Mouse (Mus musculus) MEL (cell line): ENCODE data around the gene Daam1.

Experiments used
- E2F4 ChIP-seq: IDR thresholded peaks from 2 replicates; pipeline ENCODE4 v1.6.1; 2011; ENCODE audit warnings: low read depth, low read length, improper control_type of control experiment, borderline replicate concordance
- ELF1 ChIP-seq: IDR thresholded peaks from 2 replicates; pipeline ENCODE4 v1.6.1; 2014; ENCODE audit warnings: low read depth, mild to moderate bottlenecking, inconsistent platforms, low read length, improper control_type of control experiment, moderate library complexity
- HCFC1 ChIP-seq: IDR thresholded peaks from 2 replicates; pipeline ENCODE4 v1.6.1; 2012; ENCODE audit warnings: low read depth, mild to moderate bottlenecking, inconsistent platforms, low read length, improper control_type of control experiment, moderate library complexity
- MEF2A ChIP-seq: IDR thresholded peaks from 2 replicates; pipeline ENCODE4 v1.6.1; 2014; ENCODE audit warnings: low read depth, mild to moderate bottlenecking, inconsistent platforms, low read length, improper control_type of control experiment; ENCODE audit not compliant: poor library complexity, insufficient replicate concordance, severe bottlenecking; ENCODE audit errors: extremely low read depth
- NELFE ChIP-seq: IDR thresholded peaks from 2 replicates; pipeline ENCODE4 v1.6.1; 2011; ENCODE audit warnings: low read depth, low read length, improper control_type of control experiment
- POLR2A ChIP-seq, 2 experiments: IDR thresholded peaks; 2 replicates each; pipeline ENCODE4 v1.6.1; 2011 to 2012; ENCODE audit warnings: low read length in 2 of 2, mild to moderate bottlenecking in 2 of 2, control low read depth in 1 of 2, improper control_type of control experiment in 1 of 2, low read depth in 1 of 2, moderate library complexity in 1 of 2; ENCODE audit not compliant: control insufficient read depth in 1 of 2, insufficient read depth in 1 of 2, poor library complexity in 1 of 2
- POLR2AphosphoS5 ChIP-seq: IDR thresholded peaks from 2 replicates; pipeline ENCODE4 v1.6.1; 2012; ENCODE audit warnings: low read depth, borderline replicate concordance, mild to moderate bottlenecking, inconsistent platforms, low read length, moderate library complexity, mixed read lengths
- RAD21 ChIP-seq: IDR thresholded peaks from 2 replicates; pipeline ENCODE4 v1.6.1; 2011; ENCODE audit warnings: mild to moderate bottlenecking, low read depth, low read length, improper control_type of control experiment
- SIN3A ChIP-seq: IDR thresholded peaks from 2 replicates; pipeline ENCODE4 v1.6.1; 2012; ENCODE audit warnings: low read length, improper control_type of control experiment, inconsistent platforms
- TAL1 ChIP-seq: IDR thresholded peaks from 2 replicates; pipeline ENCODE4 v1.6.1; 2012; ENCODE audit warnings: mild to moderate bottlenecking, inconsistent platforms, low read length, moderate library complexity, mixed read lengths
- USF1 ChIP-seq: IDR thresholded peaks from 2 replicates; pipeline ENCODE4 v1.6.1; 2014; ENCODE audit warnings: low read depth, mild to moderate bottlenecking, inconsistent platforms, low read length, improper control_type of control experiment, moderate library complexity
- ZC3H11A ChIP-seq: IDR thresholded peaks from 2 replicates; pipeline ENCODE4 v1.6.1; 2012; ENCODE audit warnings: low read depth, mild to moderate bottlenecking, inconsistent platforms, low read length, improper control_type of control experiment
- ZMIZ1 ChIP-seq: IDR thresholded peaks from 2 replicates; pipeline ENCODE4 v1.6.1; 2012; ENCODE audit warnings: low read depth, mild to moderate bottlenecking, inconsistent platforms, low read length, improper control_type of control experiment, moderate library complexity

DNA sequence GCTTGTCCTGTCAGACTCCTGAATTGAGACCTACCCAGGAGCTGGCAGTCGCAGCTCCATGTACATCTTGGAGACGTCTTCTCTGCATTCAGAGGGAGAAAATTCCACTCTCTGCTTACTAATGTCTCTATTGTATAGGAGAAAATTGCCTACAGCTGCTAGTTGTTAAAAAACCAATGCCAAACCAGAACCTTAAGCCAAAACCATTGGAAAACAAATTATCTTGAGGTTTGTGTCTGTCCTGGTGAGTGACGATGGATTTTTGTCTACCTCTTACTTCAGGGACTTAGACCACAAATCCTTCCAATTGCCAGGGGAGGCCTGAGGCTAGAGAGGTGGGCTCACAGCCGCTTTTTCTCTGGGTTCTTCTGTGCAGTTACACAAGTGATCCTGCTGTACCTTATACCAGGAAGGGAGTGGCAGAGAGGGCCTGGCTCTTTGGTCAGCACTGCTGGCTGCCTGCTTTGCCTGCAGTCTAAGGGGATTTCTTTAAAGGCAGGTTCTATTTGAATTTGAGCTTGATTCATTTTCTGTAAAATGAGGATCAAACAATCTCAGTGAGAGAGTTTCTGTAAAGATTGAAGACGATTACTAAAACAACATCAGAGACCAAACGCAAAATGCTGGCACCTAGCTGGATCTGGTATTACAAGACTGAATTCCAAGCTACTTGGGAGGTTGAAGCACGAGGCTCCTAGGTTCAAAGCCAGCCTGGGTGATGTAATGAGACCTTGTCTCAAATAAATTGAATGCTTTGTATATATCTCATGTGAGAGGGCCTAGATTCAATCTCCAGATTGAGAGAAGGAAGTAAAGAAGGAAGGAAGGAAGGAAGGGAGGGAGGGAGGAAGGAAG, 68.0 kb downstream of the Daam1 start:
- no peak for TF ChIP-seq USF1
- no peak for TF ChIP-seq POLR2A (IDR thresholded peaks at IDR 0.05; ENCODE audit: control insufficient read depth in 1 of 2, insufficient read depth in 1 of 2, low read depth in 1 of 2, low read length in 2 of 2, poor library complexity in 1 of 2)
- TF ChIP-seq TAL1 = no peak
- no peak for TF ChIP-seq POLR2AphosphoS5
- TF ChIP-seq MEF2A = no peak
- no peak for TF ChIP-seq ELF1
- TF ChIP-seq RAD21 = no peak
- no peak for TF ChIP-seq ZC3H11A
- no peak for TF ChIP-seq NELFE
- TF ChIP-seq E2F4 = no peak
- TF ChIP-seq ZMIZ1 = no peak
- TF ChIP-seq HCFC1 = no peak
- no peak for TF ChIP-seq SIN3A
